Mouse (Mus musculus) spleen, postnatal 10 days (tissue): Measurements from ENCODE around the gene Gsk3a.

Experiments
- DNase-seq, 2 experiments: peaks; one replicate each; pipeline ENCODE4 v3.0.0; 2021 to 2022; ENCODE audit warnings: low spot score in 2 of 2

Gene Gsk3a

GRCm38 (mm10) chr7:25187662-25188650 is 49.7 kb downstream of the Gsk3a start:
- peak; percentile 83 to 88 for DNase-seq

- no peak for DNase-seq
Measured at GRCm38 (mm10) chr7:25184091-25184490, 53.6 kb downstream of the Gsk3a start.

- peak in 1 of 2 experiments; percentile 47 for DNase-seq
Measured at GRCm38 (mm10) chr7:25181814-25182213, 55.8 kb downstream of the Gsk3a start.

GRCm38 (mm10) chr7:25181331-25181790 is 56.3 kb downstream of the Gsk3a start:
- DNase-seq = peak; percentile 54 to 74

GRCm38 (mm10) chr7:25180512-25180911 is 57.1 kb downstream of the Gsk3a start:
- DNase-seq = no peak

GRCm38 (mm10) chr7:25179606-25180161 is 58.0 kb downstream of the Gsk3a start, which contains the start of gene Pou2f2:
Gene Pou2f2 (minus strand): TSS chr7:25179726.
- peak in 1 of 2 experiments; percentile 61 for DNase-seq

GRCm38 (mm10) chr7:25178787-25179605 is 58.7 kb downstream of the Gsk3a start:
- DNase-seq = no peak

- no peak for DNase-seq
Measured at GRCm38 (mm10) chr7:25178317-25178716, 59.3 kb downstream of the Gsk3a start.
